Mouse (Mus musculus) bone marrow macrophage, adult 2 months (primary cell): Measurements from ENCODE around the gene Rrp8.

Experiments used
- CTCF ChIP-seq: IDR thresholded peaks from 2 replicates; pipeline ENCODE4 v1.5.1; 2012; ENCODE audit warnings: low read depth, mild to moderate bottlenecking, low read length, moderate library complexity
- POLR2A ChIP-seq: IDR thresholded peaks from 2 replicates; pipeline ENCODE4 v1.6.1; 2012; ENCODE audit warnings: mild to moderate bottlenecking, low read depth, low read length, borderline replicate concordance

GRCm38 (mm10) chr7:105753281-105753680 lies 16.1 kb upstream of the Rrp8 start:
- TF ChIP-seq CTCF (no peak), POLR2A (no peak)
